Mouse (Mus musculus) left cerebral cortex, postnatal 10 days (tissue): ENCODE results near the gene Gm20388. TPM values are rescaled to one million over a fixed set of nuclear protein-coding genes. Genes with fewer than 3 reads are reported as not detected.
"Not testable (repeated sequence)": the region's sequence is repeated elsewhere in the genome, so short reads cannot be mapped to it uniquely, and the experiment has no call there.

ENCODE experiments used
- DNase-seq, 2 experiments: peaks; one replicate each; pipeline ENCODE4 v3.0.0; 2021 to 2022; ENCODE audit warnings: low spot score in 2 of 2, mixed read lengths in 1 of 2; ENCODE audit errors: extremely low spot score in 1 of 2
- intact Hi-C: fragments of 180-260 bp; cut with DNase I; formaldehyde crosslinking; loops from one replicate; pipeline ENCODE4 v1.15.1; 2025
- total RNA-seq, 2 experiments: library from RNA; stranded (reverse); gene quantifications; 2 replicates each; pipeline ENCODE4 v1.2.3; 2021

Gm20388 gene
- total RNA-seq, 2 experiments from 2014 or later: 4.4 to 9.0 TPM

DNA sequence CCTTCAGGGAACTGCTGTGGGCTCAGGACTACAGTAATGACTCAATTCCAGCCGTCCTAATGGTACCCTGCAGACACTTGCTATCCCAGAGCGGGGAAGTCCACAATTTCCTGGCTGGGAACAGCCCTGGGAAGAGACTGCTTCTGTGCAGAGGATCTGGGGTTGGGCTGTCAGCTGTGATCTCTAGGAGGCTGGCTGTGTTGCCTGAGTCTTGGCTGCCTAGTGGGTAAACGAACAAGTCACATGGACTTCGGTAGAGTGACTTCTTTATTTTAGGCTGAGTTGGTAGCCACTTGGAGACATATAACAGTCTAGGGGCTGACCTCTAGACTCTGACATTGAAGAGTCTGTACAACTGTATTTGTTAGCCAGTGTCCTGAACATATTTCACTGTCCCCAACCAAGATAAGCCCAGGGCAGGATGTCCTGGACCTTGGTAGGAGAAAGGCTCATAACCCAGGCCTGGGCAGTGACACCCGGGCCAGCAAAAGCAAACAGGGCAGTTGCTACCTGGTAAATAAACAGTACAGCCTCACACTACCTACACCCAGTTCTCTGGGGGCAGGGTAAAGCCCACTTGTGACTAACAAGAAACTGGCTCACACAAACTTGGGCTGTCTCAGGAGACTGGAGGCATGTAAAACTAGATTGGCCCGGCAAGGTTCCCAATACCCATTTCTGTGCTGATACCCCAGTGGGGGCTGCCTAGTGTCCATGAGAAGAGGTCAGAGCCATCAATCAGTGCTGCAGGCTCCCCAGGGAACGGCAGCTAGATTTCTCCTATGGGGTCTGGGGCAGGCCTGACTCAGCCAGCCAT is 3331.7 kb downstream of the Gm20388 start:
- intact Hi-C loops: no loop called here
- no peak for DNase-seq

DNA sequence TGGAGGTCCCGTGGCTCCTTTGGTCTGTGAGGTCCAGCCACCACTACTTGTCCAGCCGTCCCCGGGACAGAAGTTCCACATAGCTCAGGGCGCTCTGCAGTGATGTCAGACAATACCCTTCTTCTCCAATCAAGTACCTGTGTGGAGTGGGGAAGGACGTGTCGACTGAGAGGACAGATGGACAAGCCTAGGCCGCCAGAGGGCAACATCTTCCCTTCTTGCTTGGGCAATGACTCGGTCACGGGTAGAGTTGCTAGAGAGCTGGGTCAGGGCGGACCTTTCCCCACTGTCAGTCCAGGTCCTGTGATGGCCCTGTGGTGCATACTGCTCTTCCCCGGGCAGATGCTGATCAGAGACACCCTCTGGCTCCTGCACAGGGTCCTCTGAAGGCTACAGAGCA is 3332.4 kb downstream of the Gm20388 start:
- no peak for DNase-seq
- intact Hi-C loops: no loop called here

DNA sequence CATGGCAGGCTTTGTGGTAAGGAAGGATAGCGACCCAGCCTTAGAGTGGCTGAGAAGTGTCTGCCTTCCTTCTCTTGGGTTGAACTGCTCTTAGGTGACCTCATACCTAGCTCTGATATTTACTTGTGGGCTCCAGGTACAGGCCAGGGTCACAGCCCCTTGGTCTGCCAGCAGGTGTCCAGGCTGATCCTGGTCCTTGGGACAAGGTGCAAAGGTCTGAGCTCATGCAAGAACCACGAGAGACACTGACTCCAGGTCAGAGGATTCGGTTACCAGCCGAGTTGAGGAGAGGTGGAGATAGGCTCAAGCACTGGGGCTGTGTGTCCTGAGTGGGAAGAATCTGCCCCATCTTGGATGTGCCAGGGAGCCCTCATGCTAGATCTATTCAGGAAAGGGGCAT is 3333.7 kb downstream of the Gm20388 start:
- DNase-seq: no peak
- intact Hi-C loops: no loop called here

DNA sequence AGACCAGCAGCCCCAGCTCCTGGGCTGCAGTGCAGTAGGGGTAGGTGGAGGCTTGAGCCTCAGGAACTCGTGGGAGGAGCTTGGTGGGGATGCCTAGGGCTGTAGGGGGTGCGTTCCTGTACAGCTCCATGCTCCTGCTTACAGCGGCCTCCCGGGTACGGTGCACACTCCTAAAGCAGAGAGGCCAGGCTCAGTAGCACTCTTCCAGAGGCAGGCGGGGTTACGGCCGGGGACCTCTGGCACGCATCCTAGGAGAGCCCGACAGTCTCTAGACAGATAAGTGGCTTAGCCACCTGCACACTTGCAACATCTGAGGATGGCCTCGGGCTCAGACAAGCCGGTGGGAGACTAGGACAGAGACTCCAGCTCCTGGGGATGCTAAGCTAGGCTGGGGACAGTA is 3334.9 kb downstream of the Gm20388 start:
- no peak for DNase-seq
- intact Hi-C loops: no loop called here

DNA sequence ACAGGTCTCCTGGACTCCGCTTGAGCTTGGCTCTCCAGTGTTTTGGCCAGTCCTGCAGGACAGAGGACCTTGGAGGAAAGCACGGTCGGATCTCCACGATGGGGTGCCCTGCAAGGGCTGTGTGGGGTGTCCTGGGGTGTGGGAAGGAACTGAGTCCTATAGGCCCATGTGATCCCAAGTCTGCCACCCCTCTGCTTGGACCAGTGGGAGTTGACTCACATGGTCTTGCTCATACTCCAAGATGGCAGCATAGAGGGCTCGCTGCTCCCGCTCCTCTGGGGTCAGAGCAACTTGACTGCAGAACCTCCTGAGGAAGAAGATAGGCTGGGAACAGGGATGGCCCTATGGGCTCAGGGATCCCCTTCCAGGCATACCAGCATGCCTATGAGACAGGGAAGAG is 3337.1 kb downstream of the Gm20388 start:
- intact Hi-C loops: no loop called here

DNA sequence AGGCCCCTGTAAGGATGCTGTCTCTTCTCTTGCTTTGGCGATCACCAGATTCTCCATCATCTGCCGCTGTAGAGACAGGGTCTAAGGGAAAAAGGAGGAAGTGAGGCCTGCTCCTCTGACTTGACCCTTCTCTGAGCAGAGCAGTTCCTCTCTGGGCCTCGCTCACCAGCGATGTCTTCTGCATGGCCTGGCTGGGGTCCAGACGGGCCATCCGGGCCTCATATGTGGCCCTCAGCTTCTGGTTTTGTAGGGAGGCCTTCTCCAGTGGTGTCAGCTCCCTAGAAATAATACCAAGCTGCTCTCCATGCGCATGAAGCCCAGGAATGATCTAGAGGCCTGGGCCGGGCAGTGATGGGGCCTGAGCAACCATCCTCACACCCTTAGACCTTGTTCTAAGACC is 3338.0 kb downstream of the Gm20388 start:
- no peak for DNase-seq
- intact Hi-C loops: no loop called here

More for the DNA sequence above, 3337.1 kb downstream of the Gm20388 start:
- DNase-seq: no peak

DNA sequence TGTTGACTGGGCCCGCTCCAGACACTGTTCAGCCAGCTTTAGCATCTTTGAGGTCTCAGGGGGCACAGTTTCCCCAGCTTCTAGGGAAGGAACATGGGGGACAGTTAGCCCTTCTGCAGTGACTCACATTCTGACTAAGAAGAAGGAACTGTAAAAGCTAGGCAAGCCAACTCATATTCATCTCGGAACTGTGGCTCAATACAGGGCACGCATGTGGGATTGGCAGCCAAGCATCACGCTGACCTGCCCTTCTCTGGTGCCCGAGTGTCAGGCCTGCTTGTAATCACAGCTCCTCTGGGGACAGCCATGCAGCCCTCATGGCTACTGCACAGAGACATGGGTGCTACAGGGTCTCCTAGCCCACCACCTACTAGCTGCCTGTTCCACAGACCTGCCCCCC is 3340.3 kb downstream of the Gm20388 start:
- intact Hi-C loops: loop anchor here (10.0 kb wide), 1 partner anchor 114 kb away; no protein-coding TSS in a partner anchor
- no peak for DNase-seq

DNA sequence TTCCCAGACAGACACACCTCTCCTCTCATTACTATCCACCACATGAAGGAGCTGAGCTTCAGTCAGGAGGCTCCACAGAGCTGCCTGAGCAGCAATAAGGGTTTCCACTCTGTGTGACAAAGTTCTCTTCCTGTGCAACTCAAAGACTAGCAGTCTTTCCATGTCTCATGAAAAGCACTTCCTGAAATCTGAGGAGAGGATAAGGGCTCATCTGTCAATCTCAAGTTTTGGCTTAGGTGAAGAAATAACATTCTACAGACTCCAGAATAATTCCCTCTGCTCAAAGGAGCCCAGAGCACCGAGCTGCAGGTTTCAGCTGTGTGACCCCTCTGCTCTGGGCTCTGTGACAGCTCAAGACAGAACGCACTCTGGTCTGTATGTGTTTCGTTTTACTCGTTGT is 3342.3 kb downstream of the Gm20388 start:
- intact Hi-C loops: loop anchor here (10.0 kb wide), 1 partner anchor 112 kb away; no protein-coding TSS in a partner anchor
- DNase-seq: no peak

DNA sequence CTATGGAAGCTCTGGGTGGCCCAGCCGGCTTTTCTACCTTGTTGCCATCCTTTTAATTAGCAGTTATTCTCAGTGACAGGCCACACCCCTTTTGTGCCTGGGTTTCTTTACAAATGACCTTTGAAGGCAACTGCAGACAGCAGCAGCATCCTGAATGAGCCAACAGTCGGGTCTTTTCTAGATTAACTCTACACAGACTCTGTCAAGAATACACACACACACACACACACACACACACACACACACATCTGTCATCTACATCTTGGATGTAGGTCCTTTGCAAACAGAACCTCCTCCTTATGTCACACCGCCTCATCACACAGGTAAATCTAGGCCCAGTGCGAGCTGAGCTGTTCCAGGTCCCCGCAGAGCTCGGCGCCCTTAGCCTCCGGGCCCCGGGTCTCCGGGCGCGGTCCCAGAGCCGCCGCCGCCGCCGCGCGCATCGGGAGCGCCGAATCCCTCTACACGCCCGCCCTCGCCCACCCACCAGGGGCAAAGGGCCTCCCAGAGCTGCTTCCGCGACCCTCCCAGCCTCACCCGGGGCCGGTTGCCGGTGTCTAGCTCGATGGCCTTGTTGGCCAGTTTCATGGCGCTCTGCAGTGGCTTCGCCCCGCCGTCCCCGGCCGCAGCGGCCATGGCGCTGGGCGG is 3342.9 kb downstream of the Gm20388 start:
- DNase-seq: no peak

DNA sequence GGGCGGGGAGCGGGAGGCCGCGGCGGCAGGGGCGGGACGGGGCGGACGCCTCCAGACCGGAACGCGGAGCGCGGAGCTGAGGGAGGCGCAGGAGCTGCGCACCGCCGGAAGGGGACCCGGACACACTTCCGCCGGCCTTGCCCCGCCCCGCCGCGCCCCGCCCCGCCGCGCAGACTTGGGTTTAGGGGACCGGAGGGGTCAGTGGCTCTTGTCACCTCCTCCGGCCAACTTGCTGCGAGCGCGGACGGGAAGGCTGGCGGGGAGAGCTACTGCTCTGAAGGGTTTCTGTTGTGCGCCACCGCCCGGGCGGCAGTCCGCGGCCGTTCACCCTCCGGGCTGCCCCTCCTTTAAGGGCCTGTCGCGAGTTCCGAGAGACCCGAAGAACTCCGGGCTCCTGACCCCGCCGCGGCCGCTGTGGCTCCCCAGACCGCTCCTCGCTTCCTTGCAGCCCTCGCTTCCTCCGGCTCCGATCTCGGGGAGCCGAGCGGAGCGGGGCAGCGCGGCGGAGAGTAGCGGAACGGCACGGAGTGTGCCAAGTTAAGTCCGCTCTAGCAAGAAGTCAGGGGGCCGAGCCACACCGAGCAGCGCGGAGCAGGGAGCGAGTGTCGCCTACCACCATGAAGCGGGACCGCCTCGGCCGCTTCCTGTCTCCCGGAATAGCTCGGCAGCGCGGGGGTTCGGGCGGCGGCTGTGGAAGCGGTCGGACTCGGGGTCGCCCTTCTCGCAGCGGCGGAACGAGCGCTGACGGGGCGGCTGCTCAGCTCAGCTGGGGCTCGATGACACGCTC is 3343.7 kb downstream of the Gm20388 start, which contains the start of the genes Zfp276 and Vps9d1:
Zfp276 (plus strand) TSS at position 97 of the 787 bp plus-strand sequence.
Vps9d1 (minus strand) TSS at position 250 of the 787 bp plus-strand sequence.
- intact Hi-C loops: loop anchor here (10.0 kb wide), 1 partner anchor 111 kb away; no protein-coding TSS in a partner anchor

More for the DNA sequence above, 3342.9 kb downstream of the Gm20388 start:
- intact Hi-C loops: loop anchor here (10.0 kb wide), 1 partner anchor 111 kb away; no protein-coding TSS in a partner anchor

DNA sequence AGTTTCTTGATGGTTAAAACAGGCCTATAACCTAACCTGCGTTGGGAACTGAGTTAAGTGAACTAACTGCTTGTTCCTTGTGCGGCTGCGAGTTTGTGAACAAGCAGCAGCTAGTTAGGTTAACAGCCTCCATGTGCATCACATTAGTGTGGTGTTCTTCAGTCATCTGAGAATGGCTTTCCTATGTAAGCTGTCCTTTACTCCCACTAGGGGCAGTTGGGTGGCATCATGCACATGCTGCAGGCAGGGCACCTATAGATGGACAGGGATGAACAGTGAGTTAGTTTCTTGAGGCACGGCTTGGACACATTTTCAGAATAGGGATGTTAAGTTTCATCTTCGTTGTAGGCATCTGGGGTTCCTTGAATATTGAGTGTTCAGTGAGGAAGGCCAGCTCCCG is 3344.5 kb downstream of the Gm20388 start:
- intact Hi-C loops: loop anchor here (10.0 kb wide), 1 partner anchor 110 kb away; no protein-coding TSS in a partner anchor

More for the DNA sequence above, 3343.7 kb downstream of the Gm20388 start, which contains the start of the genes Zfp276 and Vps9d1:
- peak; percentile 68 to 94 for DNase-seq

DNA sequence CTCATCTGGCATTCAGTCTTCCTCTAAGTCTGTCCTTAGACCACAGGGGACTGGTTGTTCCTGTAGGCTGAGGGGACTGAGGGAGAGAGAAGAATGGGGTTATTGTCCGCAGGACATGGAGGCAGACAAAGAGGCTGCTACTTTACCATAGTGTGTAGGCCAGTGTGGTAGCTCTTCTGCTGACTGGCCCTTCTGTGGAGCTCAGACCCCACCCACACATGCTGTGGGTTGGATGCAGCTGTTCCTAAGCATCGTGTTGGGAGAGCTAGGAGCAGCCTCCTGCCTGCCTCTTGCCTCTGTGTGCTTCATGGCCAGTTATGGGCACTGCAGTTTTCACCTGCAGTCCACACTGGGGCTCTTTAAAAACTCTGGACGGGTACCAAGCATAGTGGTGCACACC is 3346.5 kb downstream of the Gm20388 start:
- intact Hi-C loops: loop anchor here (10.0 kb wide), 1 partner anchor 108 kb away; no protein-coding TSS in a partner anchor
- DNase-seq: no peak

More for the DNA sequence above, 3344.5 kb downstream of the Gm20388 start:
- no peak for DNase-seq

DNA sequence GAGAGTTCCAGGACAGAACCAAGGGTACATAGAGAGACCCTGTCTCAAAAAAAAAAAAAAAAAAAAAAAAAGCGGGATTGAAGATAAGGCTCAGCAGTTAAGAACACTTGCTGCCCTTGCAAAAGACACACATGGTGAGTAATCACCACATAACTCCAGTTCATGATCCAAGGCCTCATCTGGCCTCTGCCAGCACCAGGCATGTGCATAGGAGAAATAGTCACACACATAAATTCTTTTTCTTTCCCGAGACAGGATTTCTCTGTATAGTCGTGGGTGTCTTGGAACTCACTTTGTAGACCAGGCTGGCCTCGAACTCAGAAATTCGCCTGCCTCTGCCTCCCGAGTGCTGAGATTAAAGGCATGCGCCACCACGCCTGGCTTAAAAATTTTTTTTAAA is 3347.0 kb downstream of the Gm20388 start:
- DNase-seq: not testable (repeated sequence)
- intact Hi-C loops: loop anchor here (10.0 kb wide), 1 partner anchor 107 kb away; no protein-coding TSS in a partner anchor

DNA sequence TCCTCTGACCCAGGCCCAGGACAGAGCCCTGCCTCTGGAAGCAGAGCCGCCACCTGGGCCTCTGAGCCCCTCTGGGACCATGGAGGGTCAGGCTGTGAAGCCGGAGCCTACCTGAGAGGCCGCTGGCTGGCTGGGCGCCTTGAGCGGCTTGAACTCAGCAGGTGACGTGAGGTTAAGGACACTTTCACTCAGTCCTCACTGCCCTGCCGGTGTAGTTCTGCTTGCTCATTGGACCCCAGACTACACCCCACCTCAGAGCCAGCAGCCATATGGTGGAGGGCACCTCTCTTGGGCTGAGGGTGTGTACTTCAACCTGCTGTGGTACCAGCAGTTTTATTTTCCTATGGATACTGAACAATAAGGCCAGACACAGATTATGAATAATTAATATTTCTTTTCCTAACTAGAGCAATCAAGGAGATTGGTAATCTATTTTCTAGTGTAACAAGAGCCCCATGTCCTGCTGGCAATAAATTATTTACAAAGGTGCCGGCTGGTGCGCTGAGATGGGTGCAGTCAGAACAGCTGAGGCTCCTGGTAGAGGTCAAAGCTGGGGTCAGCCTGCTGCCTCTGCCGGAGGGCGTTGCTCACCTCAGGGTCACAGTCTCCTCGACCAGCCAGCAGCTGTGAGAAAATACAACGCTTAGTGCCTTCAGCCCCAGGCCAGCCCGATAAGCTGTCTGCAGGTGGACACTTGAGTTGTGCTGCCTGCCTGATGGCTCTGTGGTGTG is 3357.4 kb downstream of the Gm20388 start:
- no peak for DNase-seq

DNA sequence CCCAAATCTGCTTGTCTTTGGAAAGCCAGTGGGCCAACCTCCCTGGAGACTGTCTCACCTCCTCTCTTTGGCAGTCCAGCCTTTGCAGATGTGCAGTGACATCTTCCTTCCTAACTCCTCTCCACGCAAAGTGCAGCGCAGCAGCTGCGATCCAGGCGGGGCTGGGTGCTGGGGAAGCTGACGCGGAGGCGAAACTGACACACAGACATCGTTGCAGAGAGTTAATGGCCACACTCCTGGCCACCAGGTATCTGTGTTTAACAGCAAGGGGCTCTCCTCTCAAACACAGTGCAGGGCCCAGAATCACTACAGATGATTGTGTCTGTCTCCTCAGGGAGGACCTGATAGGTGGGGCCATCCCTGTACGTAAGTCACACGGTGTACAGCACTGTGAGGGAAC is 3360.5 kb downstream of the Gm20388 start:
- intact Hi-C loops: no loop called here
- no peak for DNase-seq

More for the DNA sequence above, 3357.4 kb downstream of the Gm20388 start:
- intact Hi-C loops: no loop called here

DNA sequence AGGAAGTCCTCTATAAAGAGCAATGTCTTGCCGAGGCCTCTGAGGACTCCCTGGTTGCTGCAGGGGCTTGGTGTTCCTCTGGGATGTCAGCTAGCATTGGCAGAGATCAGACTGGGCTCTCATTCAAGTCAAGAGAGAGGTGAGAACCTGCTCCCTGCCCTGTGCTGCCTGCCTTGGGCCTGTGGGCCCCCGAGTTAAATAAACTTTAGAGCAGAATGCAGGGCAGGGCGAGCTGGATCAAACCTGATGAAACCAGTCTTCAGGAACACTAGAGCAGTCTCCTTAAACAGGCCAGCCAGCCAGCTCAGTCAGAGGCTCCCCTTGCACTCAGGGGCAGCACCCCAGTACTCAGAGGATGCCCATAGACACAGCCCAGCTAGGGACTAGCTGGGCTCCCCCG is 3361.3 kb downstream of the Gm20388 start:
- intact Hi-C loops: no loop called here

DNA sequence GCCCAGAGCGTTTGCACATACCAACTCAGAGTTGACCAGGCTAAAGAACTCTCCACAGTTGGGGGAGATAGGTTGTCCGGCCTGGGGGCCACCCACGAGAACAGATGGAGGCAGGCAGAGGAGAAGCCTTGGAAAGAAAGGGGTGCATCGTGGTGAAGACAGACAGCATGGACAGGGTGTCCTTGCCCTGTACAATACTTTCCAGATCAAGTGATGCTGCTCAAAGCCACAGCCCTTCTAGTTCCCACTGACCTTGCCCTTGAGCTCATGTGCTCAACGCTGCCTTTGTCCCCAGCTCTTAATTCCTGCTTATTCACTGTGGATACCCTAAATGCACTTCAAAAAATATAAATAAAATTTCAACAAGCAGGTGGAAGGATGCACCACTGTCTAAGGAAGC is 3363.8 kb downstream of the Gm20388 start:
- no peak for DNase-seq
- intact Hi-C loops: no loop called here

More for the DNA sequence above, 3361.3 kb downstream of the Gm20388 start:
- no peak for DNase-seq

DNA sequence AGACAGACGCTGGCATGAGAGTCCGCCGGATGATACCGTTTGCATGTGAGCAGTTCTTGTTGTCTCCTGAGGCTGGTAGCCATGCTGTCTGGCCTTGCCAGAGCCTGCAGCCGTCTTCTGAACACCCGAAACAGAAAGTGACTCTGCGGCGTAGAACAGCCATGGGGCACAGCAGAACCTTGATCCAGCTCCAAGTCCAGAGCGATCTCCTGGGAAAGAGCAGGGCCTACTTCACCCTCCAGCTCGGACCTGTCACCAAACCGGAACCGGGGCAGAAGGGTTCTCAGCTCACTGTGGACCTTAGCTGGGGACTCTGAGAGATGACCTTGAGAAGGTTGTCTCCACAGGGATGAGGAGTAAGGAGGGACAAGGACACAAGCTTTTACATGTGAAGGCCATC is 3364.5 kb downstream of the Gm20388 start:
- DNase-seq: no peak
- intact Hi-C loops: no loop called here
